Mouse (Mus musculus) heart, embryonic 16.5 days (tissue): Measurements from ENCODE around the gene Tnk2. TPM values are rescaled to one million over a fixed set of nuclear protein-coding genes. Genes with fewer than 3 reads are reported as not detected.
A peak's percentile ranks its signal among the peaks of the same experiment; 100 is the strongest.

ENCODE experiments used
- ATAC-seq: fragments of 200-750 bp; cut with Nextera tagmentation; replicated peaks from 2 replicates; pipeline ENCODE4 v1.8.0; 2017; ENCODE audit warnings: moderate number of reproducible peaks; ENCODE audit not compliant: insufficient read depth, low FRiP score; ENCODE audit errors: extremely low read depth
- H3K27ac ChIP-seq: fragments of 300-500 bp; sonication (generic); 2 replicates; pipeline ENCODE4 v1.5.1; 2014; ENCODE audit warnings: mild to moderate bottlenecking, low read length, control low read depth, moderate library complexity
- H3K27me3 ChIP-seq: fragments of 300-500 bp; sonication (generic); 2 replicates; pipeline ENCODE4 v1.6.1; 2014; ENCODE audit warnings: low read length, mixed read lengths; ENCODE audit not compliant: control insufficient read depth, insufficient read depth
- H3K36me3 ChIP-seq: fragments of 300-500 bp; sonication (generic); 2 replicates; pipeline ENCODE4 v1.6.1; 2014; ENCODE audit not compliant: control insufficient read depth, insufficient read depth
- H3K4me1 ChIP-seq: fragments of 300-500 bp; sonication (generic); 2 replicates; pipeline ENCODE4 v1.6.1; 2014; ENCODE audit warnings: low read length, mixed read lengths; ENCODE audit not compliant: control insufficient read depth, insufficient read depth
- H3K4me2 ChIP-seq: fragments of 300-500 bp; sonication (generic); 2 replicates; pipeline ENCODE4 v1.6.1; 2014; ENCODE audit warnings: low read depth, mild to moderate bottlenecking, control low read depth, low read length
- H3K4me3 ChIP-seq: fragments of 300-500 bp; sonication (generic); 2 replicates; pipeline ENCODE4 v1.5.1; 2014; ENCODE audit warnings: mild to moderate bottlenecking, control low read depth, low read length
- H3K9ac ChIP-seq: fragments of 300-500 bp; sonication (generic); 2 replicates; pipeline ENCODE4 v1.6.1; 2014; ENCODE audit warnings: low read length, control low read depth
- H3K9me3 ChIP-seq: fragments of 300-500 bp; sonication (generic); replicated peaks from 2 replicates; pipeline ENCODE4 v1.6.1; 2016; ENCODE audit warnings: low read length; ENCODE audit not compliant: control insufficient read depth
- WGBS: fragments of 180-500 bp; shearing (Covaris S2); extraction: QIAGEN DNeasy Blood & Tissue Kit; methylation state at CpG from one replicate; pipeline ENCODE4 v1.1.7; 2014; 5-methylcytosine and 5-hydroxymethylcytosine counted together
- polyA plus RNA-seq: library from polyadenylated mRNA; unstranded; fragments of >200 nt; fragmentation: Nextera tagmentation; extraction: Ambion mirVana; gene quantifications from 2 replicates; pipeline ENCODE4 v1.2.1, GENCODE M21; 2015

Tnk2 gene
- polyA plus RNA-seq: 9.0 and 9.5 TPM in 2 replicates

GRCm38 (mm10) chr16:32643661-32644061 lies at the start of gene Tnk2:
Tnk2 (plus strand) TSS chr16:32643874.
- Histone ChIP-seq H3K27me3 (no peaks in the 10 kb centered on the region), H3K27ac (peak within 1 kb of the TSS; percentile 57), H3K4me3 (peak within 1 kb of the TSS; percentile 75), H3K36me3 (no peaks in the 10 kb centered on the region), H3K9me3 (no peaks in the 10 kb centered on the region), H3K4me1 (peaks cover 22% of the 10 kb centered on the region), H3K4me2 (peak within 1 kb of the TSS; percentile 90), H3K9ac (peak within 1 kb of the TSS; percentile 84)
- WGBS: under 1% methylated on average over 37 of the region's 40 CpGs
- peak; percentile 91 for ATAC-seq

GRCm38 (mm10) chr16:32593916-32594315 lies 49.8 kb upstream of the Tnk2 start:
- WGBS: 67% methylated on average over 5 of the region's 5 CpGs
- H3K4me3 ChIP-seq: no peak overlapping the region
- H3K9me3 ChIP-seq: no peaks in the 10 kb centered on the region
- H3K9ac ChIP-seq: no peak overlapping the region
- no peak overlapping the region for H3K4me2 ChIP-seq
- ATAC-seq: no peak
- 0 out of 2 replicates have a peak overlapping the region, but pooled peaks have one; percentile 32 for H3K27ac ChIP-seq
- H3K4me1 ChIP-seq: peaks cover 6% of the 10 kb centered on the region
- H3K36me3 ChIP-seq: no peaks in the 10 kb centered on the region
- H3K27me3 ChIP-seq: no peaks in the 10 kb centered on the region

GRCm38 (mm10) chr16:32594701-32595100 lies 49.0 kb upstream of the Tnk2 start:
- Histone ChIP-seq H3K9me3 (no peaks in the 10 kb centered on the region), H3K4me2 (no peak overlapping the region), H3K27ac (no peak overlapping the region), H3K4me1 (peaks cover 6% of the 10 kb centered on the region), H3K9ac (no peak overlapping the region), H3K27me3 (no peaks in the 10 kb centered on the region), H3K36me3 (no peaks in the 10 kb centered on the region), H3K4me3 (no peak overlapping the region)
- ATAC-seq: no peak
- WGBS: 71% methylated on average over 5 of the region's 5 CpGs

- Histone ChIP-seq H3K4me2 (no peak overlapping the region), H3K36me3 (no peaks in the 10 kb centered on the region), H3K4me1 (peaks cover 6% of the 10 kb centered on the region), H3K9me3 (no peaks in the 10 kb centered on the region), H3K4me3 (no peak overlapping the region), H3K9ac (no peak overlapping the region), H3K27me3 (no peaks in the 10 kb centered on the region), H3K27ac (no peak overlapping the region)
- no peak for ATAC-seq
- 81% methylated on average over 10 of the region's 10 CpGs for WGBS
These were observed 48.4 kb upstream of the Tnk2 start for GRCm38 (mm10) chr16:32595142-32595855.

- Histone ChIP-seq H3K9ac (no peak overlapping the region), H3K4me3 (no peak overlapping the region), H3K4me1 (peaks cover 6% of the 10 kb centered on the region), H3K27me3 (no peaks in the 10 kb centered on the region), H3K4me2 (no peak overlapping the region), H3K27ac (peak overlapping the region; percentile 62; the same call in 1 of the 2 replicates), H3K36me3 (no peaks in the 10 kb centered on the region), H3K9me3 (no peaks in the 10 kb centered on the region)
- 10% methylated on average over 4 of the region's 4 CpGs for WGBS
- ATAC-seq: peak; percentile 37; the same call in 1 of the 2 replicates
These were observed 45.7 kb upstream of the Tnk2 start for GRCm38 (mm10) chr16:32597909-32598381.

GRCm38 (mm10) chr16:32599151-32599550 lies 44.5 kb upstream of the Tnk2 start:
- no peaks in the 10 kb centered on the region for H3K36me3 ChIP-seq
- H3K4me3 ChIP-seq: no peak overlapping the region
- no peaks in the 10 kb centered on the region for H3K9me3 ChIP-seq
- H3K4me2 ChIP-seq: no peak overlapping the region
- H3K9ac ChIP-seq: no peak overlapping the region
- no peaks in the 10 kb centered on the region for H3K27me3 ChIP-seq
- H3K27ac ChIP-seq: no peak overlapping the region
- WGBS: 92% methylated on average over 1 of the region's 1 CpGs
- no peak for ATAC-seq
- peaks cover 6% of the 10 kb centered on the region for H3K4me1 ChIP-seq

GRCm38 (mm10) chr16:32602193-32602685 lies 41.4 kb upstream of the Tnk2 start:
- H3K36me3 ChIP-seq: no peaks in the 10 kb centered on the region
- H3K27me3 ChIP-seq: no peaks in the 10 kb centered on the region
- H3K4me2 ChIP-seq: no peak overlapping the region
- peaks cover 6% of the 10 kb centered on the region for H3K4me1 ChIP-seq
- 69% methylated on average over 3 of the region's 3 CpGs for WGBS
- no peak overlapping the region for H3K27ac ChIP-seq
- H3K9me3 ChIP-seq: no peaks in the 10 kb centered on the region
- no peak overlapping the region for H3K4me3 ChIP-seq
- H3K9ac ChIP-seq: no peak overlapping the region
- no peak for ATAC-seq

GRCm38 (mm10) chr16:32607562-32608343 lies 35.9 kb upstream of the Tnk2 start:
- Histone ChIP-seq H3K27me3 (no peaks in the 10 kb centered on the region), H3K36me3 (no peaks in the 10 kb centered on the region), H3K27ac (peak overlapping the region; percentile 95), H3K9ac (peak overlapping the region; percentile 64), H3K9me3 (no peaks in the 10 kb centered on the region), H3K4me2 (peak overlapping the region; percentile 75), H3K4me3 (peak overlapping the region; percentile 81; the same call in 1 of the 2 replicates), H3K4me1 (peaks cover 10% of the 10 kb centered on the region)
- 50% methylated on average over 7 of the region's 7 CpGs for WGBS
- ATAC-seq: no peak

- peak overlapping the region; percentile 81 for H3K4me3 ChIP-seq
- H3K9me3 ChIP-seq: no peaks in the 10 kb centered on the region
- no peak for ATAC-seq
- WGBS: 11% methylated on average over 8 of the region's 8 CpGs
- no peaks in the 10 kb centered on the region for H3K36me3 ChIP-seq
- H3K4me2 ChIP-seq: peak overlapping the region; percentile 75
- H3K4me1 ChIP-seq: peaks cover 10% of the 10 kb centered on the region
- peak overlapping the region; percentile 64 for H3K9ac ChIP-seq
- H3K27me3 ChIP-seq: no peaks in the 10 kb centered on the region
- peak overlapping the region; percentile 95 for H3K27ac ChIP-seq
These were observed 35.3 kb upstream of the Tnk2 start for GRCm38 (mm10) chr16:32608344-32608711.
